Mouse (Mus musculus): Measurements from ENCODE around the gene Plekhg3.

Gene Plekhg3

DNA sequence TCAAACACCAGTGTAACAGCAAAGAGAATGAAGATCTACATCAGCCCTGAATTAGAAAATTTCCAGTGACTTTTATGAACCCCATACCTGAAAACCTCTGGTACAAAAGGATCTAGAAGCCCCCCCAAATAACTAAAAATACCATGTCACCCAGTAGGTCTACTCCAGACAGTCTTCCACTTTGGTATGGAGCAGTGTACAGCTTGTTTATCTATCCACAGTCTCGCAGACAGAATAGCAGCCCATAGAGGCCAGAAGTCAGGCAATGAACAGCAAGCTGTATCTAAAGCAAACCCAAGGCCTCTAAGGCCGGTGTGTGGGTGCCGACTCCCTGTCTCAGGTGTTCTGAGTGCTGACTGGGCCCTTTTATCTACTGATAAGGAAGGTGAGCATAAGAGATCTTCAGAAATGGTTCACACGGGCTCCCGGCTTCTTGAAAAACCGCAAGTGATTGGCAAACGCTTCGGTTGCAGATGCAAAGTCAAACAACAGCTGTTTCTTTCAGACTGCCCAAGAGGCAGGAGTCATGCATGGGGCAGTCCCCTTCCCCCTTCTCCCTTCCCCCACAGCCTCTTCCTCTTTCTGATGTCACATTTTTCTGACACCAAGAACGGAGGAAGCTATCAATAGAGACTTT is 3.3 kb upstream of the Plekhg3 start:
- WGBS, result 81% methylated on average over 9 of the region's 9 CpGs

DNA sequence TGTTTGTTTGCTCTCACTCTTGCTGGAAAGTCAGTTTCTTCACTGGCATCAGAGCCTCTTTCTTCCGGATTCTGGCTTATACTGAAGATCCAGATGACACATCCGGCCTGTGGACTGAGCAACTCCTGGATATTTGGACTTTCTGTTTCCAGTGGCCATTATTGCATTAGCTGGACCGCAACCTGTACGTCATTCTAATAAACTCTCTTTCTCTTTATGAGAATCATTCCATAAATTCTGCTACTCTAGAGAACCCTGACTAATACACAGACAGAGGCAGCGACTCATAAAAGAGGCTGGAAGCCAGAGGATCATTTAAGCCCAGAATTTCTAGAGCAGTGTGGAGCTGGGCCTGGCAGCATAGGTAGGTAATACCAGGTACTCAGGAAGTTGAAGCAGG is 1.9 kb upstream of the Plekhg3 start:
- WGBS, result 92% methylated on average over 5 of the region's 5 CpGs

- WGBS, result 28% methylated on average over 19 of the region's 19 CpGs
These were observed 1.6 kb downstream of the Plekhg3 start for GRCm38 (mm10) chr12:76531986-76532925.

- under 1% methylated on average over 31 of the region's 31 CpGs for whole genome bisulfite sequencing
These were observed 2.3 kb downstream of the Plekhg3 start for GRCm38 (mm10) chr12:76532926-76533376.

DNA sequence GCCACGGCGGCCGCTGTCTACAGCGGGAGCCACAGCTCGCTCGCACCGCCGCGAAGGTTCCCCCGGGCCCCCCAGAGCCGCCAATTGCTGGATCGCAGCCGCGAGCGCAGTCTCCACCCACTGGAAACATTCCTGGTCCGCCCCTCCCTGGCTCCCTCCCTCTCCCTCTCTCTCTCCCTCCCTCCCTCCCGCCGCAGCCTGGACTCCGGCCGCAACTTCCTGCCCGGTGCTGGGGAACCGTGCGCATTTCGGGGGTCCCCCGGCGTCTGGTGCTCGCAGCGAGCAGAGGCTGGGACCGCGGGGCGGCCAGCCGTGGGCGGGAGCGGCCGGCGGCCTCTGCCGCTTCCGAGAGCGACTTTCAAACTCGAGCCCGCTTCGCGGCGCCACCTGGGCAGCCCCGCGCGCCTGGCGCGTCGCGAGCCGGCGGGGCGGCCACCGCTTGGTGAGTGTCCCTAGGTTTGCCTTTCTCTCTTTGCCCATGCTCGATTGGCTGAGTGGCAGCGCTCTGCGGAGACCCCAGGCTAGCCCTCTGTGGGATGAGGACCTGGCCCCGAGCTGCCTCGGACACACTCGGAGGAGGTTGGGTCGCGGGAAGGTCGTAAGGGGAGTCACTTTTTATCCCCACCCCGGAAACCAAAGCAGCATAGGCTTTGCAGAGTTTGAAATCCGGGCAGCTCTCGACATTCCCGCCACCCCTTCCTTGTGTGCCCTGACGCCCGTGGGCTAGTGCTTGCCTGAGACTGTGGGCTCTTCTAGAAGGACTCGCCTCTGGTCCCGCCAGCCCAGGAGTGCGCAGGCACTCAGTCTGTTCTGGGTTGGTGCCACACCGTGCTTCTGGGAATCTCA is 2.9 kb downstream of the Plekhg3 start:
- WGBS, result 1% methylated on average over 74 of the region's 74 CpGs

- 18% methylated on average over 11 of the region's 11 CpGs for WGBS
These were observed 3.5 kb downstream of the Plekhg3 start for GRCm38 (mm10) chr12:76534233-76534632.

GRCm38 (mm10) chr12:76534641-76535283 is 4.1 kb downstream of the Plekhg3 start:
- WGBS, result 57% methylated on average over 9 of the region's 9 CpGs

DNA sequence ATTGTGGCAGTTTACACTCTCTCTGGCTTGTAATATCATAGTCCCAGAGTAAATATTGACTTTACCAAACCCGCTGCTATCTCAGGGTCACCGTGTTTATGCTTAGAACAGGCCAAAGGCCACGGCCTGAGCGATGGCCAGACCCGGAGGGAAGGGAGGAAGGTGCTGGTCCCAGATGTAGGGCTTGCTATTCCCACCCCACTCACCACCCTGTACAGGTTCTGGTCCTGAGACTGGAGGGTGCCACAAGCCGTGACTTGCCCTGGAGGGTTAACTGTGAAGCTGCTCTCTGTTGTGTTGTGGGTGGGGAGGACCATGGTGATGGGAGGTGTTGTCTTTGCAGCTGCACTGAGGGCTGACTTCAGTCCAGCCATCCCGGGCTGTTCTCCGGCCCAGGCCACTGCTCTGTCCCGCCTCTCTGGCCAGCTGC is 4.8 kb downstream of the Plekhg3 start:
- 66% methylated on average over 9 of the region's 9 CpGs for WGBS

DNA sequence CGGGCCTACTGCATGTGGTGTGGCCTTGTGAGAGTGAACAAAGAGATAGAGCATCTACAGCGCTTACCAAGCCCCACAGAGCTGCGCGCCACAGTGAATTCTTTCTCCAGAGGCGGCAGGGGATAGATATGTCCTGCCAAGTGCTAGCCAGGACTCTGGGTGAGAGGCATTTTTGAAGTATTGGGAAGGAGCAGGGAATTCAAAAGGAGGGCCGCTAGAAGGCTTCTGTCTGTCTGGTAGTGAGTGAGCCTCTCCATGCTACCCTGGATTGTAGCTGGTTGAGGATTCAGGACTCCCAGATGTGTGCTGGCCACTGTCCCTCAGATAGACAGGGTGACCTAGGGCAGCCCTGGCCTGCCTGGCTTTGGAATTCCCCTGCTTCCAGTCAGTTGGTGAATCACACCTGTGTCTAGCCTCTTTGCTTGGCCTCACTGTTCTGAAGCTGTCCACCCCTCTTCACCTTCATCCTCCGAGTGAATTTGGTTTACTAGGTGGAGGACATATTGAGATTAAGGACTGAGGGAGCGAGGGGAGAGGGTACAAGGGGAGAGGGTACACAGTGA is 6.0 kb downstream of the Plekhg3 start:
- WGBS, result 85% methylated on average over 8 of the region's 8 CpGs

GRCm38 (mm10) chr12:76537434-76537833 is 6.7 kb downstream of the Plekhg3 start:
- 82% methylated on average over 8 of the region's 8 CpGs for WGBS

DNA sequence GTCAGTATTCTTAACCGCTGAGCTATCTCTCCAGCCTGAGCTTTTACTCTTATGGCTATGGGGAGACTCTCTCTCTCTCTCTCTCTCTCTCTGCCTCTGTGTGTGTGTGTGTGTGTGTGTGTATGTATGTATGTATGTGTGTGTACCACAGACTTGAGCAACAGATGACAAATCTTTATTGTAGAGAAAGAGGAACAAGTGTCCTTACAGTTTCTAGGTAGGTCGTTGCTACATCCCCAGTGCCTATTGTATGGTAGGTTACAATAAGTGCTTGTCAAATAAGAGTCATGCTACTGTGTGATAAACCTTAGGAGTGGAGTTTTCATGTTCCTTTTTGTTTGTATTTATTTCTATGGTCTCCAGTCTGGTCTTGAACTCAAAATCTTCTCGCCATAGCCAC is 9.5 kb downstream of the Plekhg3 start:
- WGBS, result 87% methylated on average over 3 of the region's 3 CpGs

DNA sequence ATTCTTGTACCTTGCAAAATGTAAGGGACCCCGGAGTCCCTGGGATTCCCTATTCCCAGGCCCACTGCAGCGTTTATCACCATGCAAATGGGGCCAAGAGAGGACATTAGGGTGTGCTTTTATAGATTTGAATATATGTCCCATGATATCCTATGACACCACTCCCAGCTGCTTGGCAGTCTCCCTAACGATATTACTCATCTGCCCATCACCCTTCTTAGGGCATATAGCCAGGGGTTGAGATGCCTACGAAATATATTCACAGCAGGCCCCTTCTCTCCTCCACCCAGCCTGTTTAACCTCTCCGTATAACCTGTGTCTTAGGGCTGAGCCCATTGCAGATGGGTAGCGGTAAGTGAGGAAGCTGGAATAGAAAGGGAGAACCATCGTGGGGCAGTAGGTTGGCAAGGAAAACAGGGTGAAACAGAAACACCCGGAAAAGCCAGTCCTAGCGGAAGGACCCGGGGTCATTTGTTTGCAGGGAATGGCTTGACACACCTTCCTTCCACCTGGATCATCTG is 10.1 kb downstream of the Plekhg3 start:
- 71% methylated on average over 10 of the region's 10 CpGs for WGBS

- WGBS, result 48% methylated on average over 8 of the region's 8 CpGs
These were observed 10.8 kb downstream of the Plekhg3 start for GRCm38 (mm10) chr12:76541475-76541874.

DNA sequence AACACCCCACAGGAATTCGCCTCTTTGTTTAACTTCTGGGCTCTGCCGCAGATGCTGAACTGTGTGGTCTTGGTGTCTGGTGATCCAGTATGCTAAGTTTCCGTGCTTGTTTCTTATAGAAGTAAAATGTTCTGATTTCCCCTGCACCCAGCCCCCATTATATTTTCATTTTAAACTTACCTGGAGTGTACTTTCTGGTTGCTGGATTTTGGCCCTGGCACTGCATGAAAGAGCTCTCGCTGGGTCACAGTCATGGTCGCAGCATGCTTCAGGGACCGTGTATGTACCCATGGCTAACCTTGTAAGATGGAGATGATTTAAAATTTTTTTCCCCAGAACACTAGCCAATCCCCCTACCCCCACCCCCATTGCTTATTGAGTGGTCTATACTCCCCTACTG is 11.2 kb downstream of the Plekhg3 start:
- WGBS, result 70% methylated on average over 6 of the region's 6 CpGs

DNA sequence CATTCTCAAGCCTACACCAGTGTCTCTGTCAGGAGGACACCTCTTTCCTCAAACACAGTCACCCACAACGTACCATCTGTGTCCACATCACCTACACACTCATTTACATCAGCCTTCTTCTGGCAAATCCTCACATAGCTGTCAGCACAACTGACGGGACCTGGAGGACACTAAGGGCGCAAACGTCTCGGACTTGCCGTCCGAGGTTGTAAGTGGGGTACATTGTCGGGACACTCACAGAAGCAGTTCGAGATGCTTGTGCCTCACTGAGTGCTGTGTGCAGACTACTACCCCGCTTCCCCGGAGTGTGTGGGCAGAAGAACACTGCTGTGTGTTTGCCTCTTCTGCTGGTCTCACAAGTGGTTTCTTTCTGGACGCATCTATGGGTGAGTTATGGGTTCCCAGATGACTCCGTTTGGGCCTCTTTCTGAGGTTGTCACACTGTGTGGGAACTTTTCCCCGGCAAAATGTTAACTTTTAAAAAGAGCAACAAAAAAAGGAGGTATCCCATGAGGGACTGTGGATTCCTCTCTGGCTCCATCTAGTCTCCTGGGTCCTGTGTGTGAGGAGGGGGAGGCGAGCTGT is 15.2 kb downstream of the Plekhg3 start:
- 48% methylated on average over 15 of the region's 15 CpGs for WGBS

DNA sequence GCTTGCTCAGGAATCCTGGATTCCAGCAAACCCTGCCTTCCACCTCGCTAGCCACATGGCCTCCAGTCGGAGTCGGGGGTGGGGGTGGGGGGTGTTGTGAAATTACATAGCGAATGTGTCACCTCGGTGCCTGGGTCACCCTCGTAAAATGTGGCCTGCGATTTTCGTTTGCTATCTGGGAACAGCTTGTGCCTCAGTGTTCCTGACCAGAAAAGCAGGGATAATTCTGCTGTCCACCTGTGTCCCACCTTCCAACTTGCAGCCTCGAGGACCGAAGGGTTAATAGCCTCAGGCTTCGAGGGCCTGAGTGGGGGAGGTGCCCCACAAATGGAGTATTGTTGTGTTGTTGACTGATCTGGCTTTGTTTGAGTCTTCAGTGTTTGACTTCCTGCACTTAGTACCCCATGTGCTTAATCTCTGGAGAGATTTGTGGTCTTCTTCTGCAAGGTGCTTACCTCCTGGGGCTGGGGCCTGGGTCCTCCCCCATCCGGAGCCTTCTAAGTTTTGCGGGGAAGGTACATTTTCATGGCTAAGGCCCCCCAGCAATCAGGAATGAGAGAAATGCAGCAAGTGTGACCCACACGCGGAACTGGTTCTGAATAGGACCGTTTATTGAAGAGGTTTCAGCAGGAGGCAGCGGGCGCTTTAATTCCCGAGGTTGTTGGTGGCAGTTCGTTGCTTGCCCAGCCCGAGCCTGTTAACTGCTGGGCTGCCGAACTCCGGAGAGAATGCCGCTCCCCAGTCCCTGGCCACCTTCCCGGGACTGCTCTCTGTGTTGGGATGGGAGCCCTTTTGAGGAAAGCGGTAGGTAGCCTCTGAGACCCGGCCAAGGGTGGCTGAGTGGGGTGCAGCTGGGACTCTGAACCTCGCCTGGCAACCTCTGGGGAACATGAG is 15.9 kb downstream of the Plekhg3 start:
- WGBS, result 21% methylated on average over 28 of the region's 28 CpGs

DNA sequence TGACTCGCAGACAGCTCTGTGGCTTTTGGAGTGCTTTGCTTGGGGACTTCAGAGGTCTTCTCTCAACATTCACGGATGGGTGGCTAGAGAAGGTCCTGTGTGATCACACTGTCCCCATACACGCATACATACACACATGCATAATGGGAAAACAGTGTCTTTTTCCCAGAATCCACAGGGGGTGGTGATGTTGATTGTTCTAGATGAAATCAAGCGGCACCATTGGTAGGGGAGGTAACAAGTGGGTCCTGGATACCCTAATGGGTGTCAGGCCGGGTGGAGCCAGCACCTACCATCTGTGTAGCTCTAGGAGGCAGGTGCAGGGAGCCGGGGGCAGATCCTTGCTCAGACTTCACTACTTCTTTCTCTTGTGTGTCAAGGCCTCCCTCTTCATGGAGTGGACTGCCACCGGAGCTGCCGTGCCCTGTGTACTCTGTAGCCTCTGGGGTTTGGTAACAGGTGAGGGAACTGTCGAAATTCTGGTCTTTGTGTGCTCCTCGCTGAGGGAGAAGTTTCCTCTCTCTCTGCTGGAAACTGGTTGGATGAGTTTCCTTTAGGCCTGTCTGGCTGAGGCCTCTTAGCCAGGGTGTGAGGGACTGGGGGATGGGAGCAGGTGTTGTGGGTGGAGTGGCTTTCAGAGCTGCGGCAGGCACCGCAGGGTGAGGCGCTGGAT is 16.9 kb downstream of the Plekhg3 start:
- 66% methylated on average over 13 of the region's 13 CpGs for WGBS

DNA sequence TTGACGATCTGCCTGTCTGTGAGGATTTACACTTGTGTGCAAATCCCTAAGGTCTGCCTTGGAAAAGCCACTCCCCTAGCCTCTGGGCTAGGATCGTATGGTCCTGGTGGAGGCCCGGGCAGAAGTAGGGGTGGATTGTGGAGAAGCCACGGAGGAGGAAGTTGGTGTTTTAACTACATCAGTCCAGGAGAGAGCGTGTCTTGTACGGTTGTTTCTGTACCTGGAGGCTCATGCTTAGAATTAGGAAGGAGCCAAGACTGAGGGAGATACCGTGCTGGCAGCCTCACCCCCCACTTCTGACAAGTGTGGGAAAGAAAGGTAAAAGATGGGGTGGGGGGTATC is 17.4 kb downstream of the Plekhg3 start:
- WGBS, result 64% methylated on average over 7 of the region's 7 CpGs

DNA sequence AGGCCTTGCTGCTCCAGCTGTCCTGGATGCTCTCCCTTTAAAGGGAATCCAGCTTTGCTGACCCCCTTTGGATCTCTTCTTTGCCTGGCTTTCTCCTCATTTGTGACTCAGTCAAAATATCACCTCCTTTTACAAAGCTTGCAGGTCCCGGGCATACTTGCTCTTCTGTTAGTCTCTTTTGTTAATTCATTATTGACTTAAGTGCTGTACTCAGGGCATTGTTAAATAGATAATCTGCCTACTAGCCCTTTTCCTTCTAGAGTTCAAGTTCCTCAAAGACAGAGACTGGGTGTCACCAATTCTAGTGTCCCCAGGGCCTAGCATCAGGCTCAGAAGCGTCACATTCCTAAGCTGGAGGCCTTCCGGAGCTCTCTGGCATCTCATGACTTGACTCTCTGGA is 18.5 kb downstream of the Plekhg3 start:
- WGBS, result 83% methylated on average over 3 of the region's 3 CpGs

All from cerebral cortex, adult 2 months (tissue).